Mouse (Mus musculus) heart, embryonic 14.5 days (tissue): ENCODE measurements around the gene Olfr159. TPM values are rescaled to one million over a fixed set of nuclear protein-coding genes. Genes with fewer than 3 reads are reported as not detected.
"Not testable (repeated sequence)": the region's sequence is repeated elsewhere in the genome, so short reads cannot be mapped to it uniquely, and the experiment has no call there.

ENCODE experiments used
- ATAC-seq: fragments of 200-750 bp; cut with Nextera tagmentation; 2 replicates; pipeline ENCODE4 v1.8.0; 2017; ENCODE audit warnings: low read depth, moderate TSS enrichment; ENCODE audit not compliant: insufficient number of reproducible peaks, insufficient read depth, low FRiP score
- H3K27ac ChIP-seq, 2 experiments: fragments of 200-500 bp in 1 of 2; fragments of 300-500 bp in 1 of 2; sonication (generic) in 1 of 2; replicated peaks in 1 of 2; 2 replicates each; pipeline ENCODE4 v1.5.1; 2012 to 2014; ENCODE audit warnings: low read depth in 2 of 2, low read length in 2 of 2, control low read depth in 1 of 2, mild to moderate bottlenecking in 1 of 2, mixed read lengths in 1 of 2; ENCODE audit not compliant: control insufficient read depth in 1 of 2, insufficient read depth in 1 of 2
- H3K27me3 ChIP-seq: fragments of 300-500 bp; sonication (generic); 2 replicates; pipeline ENCODE4 v1.6.1; 2014; ENCODE audit warnings: mild to moderate bottlenecking, low read length, control low read depth; ENCODE audit not compliant: control insufficient read depth, insufficient read depth
- H3K36me3 ChIP-seq: fragments of 300-500 bp; sonication (generic); 2 replicates; pipeline ENCODE4 v1.6.1; 2014; ENCODE audit warnings: mild to moderate bottlenecking, control low read depth, low read length, mixed read lengths; ENCODE audit not compliant: control insufficient read depth, insufficient read depth
- H3K4me1 ChIP-seq, 2 experiments: fragments of 200-500 bp in 1 of 2; fragments of 300-500 bp in 1 of 2; sonication (generic) in 1 of 2; 2 replicates each; pipeline ENCODE4 v1.6.1; 2012 to 2014; ENCODE audit warnings: low read length in 2 of 2, control low read depth in 1 of 2, mixed read lengths in 1 of 2; ENCODE audit not compliant: control insufficient read depth in 2 of 2, insufficient read depth in 2 of 2
- H3K4me2 ChIP-seq: fragments of 300-500 bp; sonication (generic); 2 replicates; pipeline ENCODE4 v1.6.1; 2014; ENCODE audit warnings: mild to moderate bottlenecking, low read length
- H3K4me3 ChIP-seq, 2 experiments: fragments of 200-500 bp in 1 of 2; fragments of 300-500 bp in 1 of 2; sonication (generic) in 1 of 2; 2 replicates each; pipeline ENCODE4 v1.5.1; 2012 to 2014; ENCODE audit warnings: low read length in 2 of 2, mild to moderate bottlenecking in 2 of 2, control low read depth in 1 of 2, low read depth in 1 of 2, moderate library complexity in 1 of 2; ENCODE audit not compliant: control insufficient read depth in 1 of 2, insufficient read depth in 1 of 2
- H3K9ac ChIP-seq: fragments of 300-500 bp; sonication (generic); 2 replicates; pipeline ENCODE4 v1.6.1; 2014; ENCODE audit warnings: mild to moderate bottlenecking, low read length
- H3K9me3 ChIP-seq: fragments of 300-500 bp; sonication (generic); 2 replicates; pipeline ENCODE4 v1.6.1; 2016; ENCODE audit warnings: low read length, control low read depth; ENCODE audit not compliant: control insufficient read depth
- WGBS: fragments of 180-500 bp; shearing (Covaris S2); extraction: QIAGEN DNeasy Blood & Tissue Kit; methylation state at CpG from one replicate; pipeline ENCODE4 v1.1.7; 2014; 5-methylcytosine and 5-hydroxymethylcytosine counted together
- polyA plus RNA-seq: library from polyadenylated mRNA; unstranded; fragments of >200 nt; fragmentation: Nextera tagmentation; extraction: Ambion mirVana; gene quantifications from 2 replicates; pipeline ENCODE4 v1.2.1, GENCODE M21; 2014

The Olfr159 gene
- not detected in 2 replicates for polyA plus RNA-seq

GRCm38 (mm10) chr4:43770909-43771308 lies at the start of gene Olfr159:
Gene Olfr159 (minus strand): TSS chr4:43771009.
- Histone ChIP-seq H3K36me3 (no peaks in the 10 kb centered on the region), H3K4me1 (no peaks in the 10 kb centered on the region), H3K9ac (no peak within 1 kb of the TSS), H3K4me2 (no peak within 1 kb of the TSS), H3K27me3 (peaks cover 5% of the 10 kb centered on the region; the same call in 1 of the 2 replicates), H3K9me3 (no peaks in the 10 kb centered on the region), H3K4me3 (no peak within 1 kb of the TSS), H3K27ac (no peak within 1 kb of the TSS)
- ATAC-seq: no peak
- WGBS: 79% methylated on average over 6 of the region's 6 CpGs

- 66% methylated on average over 7 of the region's 7 CpGs for WGBS
- Histone ChIP-seq H3K4me3 (no peak overlapping the region), H3K9me3 (0 out of 2 replicates have a peak, but pooled peaks cover 3% of the 10 kb centered on the region), H3K27me3 (no peaks in the 10 kb centered on the region), H3K36me3 (no peaks in the 10 kb centered on the region), H3K4me2 (no peak overlapping the region), H3K9ac (no peak overlapping the region), H3K27ac (no peak overlapping the region), H3K4me1 (no peaks in the 10 kb centered on the region)
- no peak for ATAC-seq
Observed at GRCm38 (mm10) chr4:43798936-43799335, 28.1 kb upstream of the Olfr159 start.

DNA sequence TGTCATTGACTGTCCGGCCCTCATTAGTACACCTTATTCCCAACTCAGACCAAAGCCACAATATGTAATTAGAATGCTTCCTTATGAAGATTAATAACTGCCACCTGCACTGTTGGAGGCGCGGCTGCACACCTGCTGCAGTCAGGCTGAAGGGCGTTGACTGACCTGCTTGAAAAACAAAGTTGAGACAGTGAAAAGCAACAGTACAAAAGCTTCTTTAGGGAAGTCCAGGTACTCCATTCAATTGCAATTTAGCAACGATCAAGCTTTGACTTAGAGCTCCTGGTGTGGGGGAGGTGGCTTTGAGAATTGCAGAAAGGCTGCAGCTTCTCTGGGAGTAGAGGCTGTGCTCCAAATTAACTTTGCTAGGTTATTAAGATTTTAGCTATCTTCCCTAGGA lies 25.0 kb upstream of the Olfr159 start:
- H3K9me3 ChIP-seq, ATAC-seq, H3K27me3 ChIP-seq, H3K9ac ChIP-seq, H3K4me3 ChIP-seq, H3K27ac ChIP-seq, H3K4me1 ChIP-seq, H3K36me3 ChIP-seq, H3K4me2 ChIP-seq: not testable (repeated sequence)
- 82% methylated on average over 5 of the region's 5 CpGs for WGBS

DNA sequence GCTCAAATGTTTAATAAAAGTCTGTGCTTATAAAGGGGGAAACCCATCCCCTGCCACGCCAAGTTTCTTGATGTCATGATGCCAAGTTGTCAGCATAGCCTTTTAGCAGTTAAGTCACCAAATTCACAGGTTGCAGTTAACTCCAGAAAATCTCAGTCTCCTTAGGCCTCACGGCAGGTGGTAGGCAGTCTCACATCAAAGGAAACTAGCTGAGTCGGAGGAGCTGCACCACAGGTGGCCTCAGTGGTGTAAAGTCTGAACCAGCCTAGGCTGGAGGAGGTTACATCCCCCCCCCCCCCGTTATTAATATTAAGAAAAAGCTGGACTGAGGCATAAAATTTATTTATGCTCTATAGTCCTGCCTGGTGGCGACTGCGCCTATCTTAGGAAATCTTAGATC lies 24.5 kb upstream of the Olfr159 start:
- Histone ChIP-seq H3K36me3 (no peaks in the 10 kb centered on the region), H3K4me3 (no peak overlapping the region), H3K27ac (no peak overlapping the region), H3K4me2 (no peak overlapping the region), H3K9ac (no peak overlapping the region), H3K27me3 (no peaks in the 10 kb centered on the region), H3K4me1 (no peaks in the 10 kb centered on the region), H3K9me3 (no peaks in the 10 kb centered on the region)
- ATAC-seq: no peak
- 71% methylated on average over 6 of the region's 6 CpGs for WGBS

DNA sequence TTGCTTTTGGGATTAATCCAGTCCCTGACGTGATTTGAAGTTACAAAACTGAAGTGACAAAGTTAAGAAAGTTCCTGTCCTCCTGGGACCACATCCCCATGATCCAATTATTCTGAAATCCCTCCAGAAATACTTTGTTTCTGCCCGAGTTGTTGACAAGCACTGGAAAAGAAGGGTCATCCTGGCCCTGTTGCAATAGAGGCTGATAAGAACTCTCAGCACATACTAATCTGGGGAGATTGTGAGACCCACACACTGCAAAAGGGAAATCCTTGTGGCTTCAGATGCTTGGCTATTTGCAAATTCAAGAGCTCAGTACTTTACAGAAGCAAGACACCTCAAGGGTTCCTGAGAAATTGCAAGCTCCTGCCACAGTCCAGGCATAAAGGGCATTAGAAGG lies 1.5 kb upstream of the Olfr159 start:
- Histone ChIP-seq H3K4me1 (no peaks in the 10 kb centered on the region), H3K27ac (no peak overlapping the region), H3K9me3 (no peaks in the 10 kb centered on the region), H3K9ac (no peak overlapping the region), H3K27me3 (peaks cover 5% of the 10 kb centered on the region; the same call in 1 of the 2 replicates), H3K4me3 (no peak overlapping the region), H3K4me2 (no peak overlapping the region), H3K36me3 (no peaks in the 10 kb centered on the region)
- 16% methylated on average over 2 of the region's 2 CpGs for WGBS
- ATAC-seq: no peak

GRCm38 (mm10) chr4:43771626-43772025 lies 817 bp upstream of the Olfr159 start:
- no peaks in the 10 kb centered on the region for H3K36me3 ChIP-seq
- no peaks in the 10 kb centered on the region for H3K9me3 ChIP-seq
- no peak overlapping the region for H3K4me2 ChIP-seq
- no peaks in the 10 kb centered on the region for H3K4me1 ChIP-seq
- H3K9ac ChIP-seq: no peak overlapping the region
- H3K27me3 ChIP-seq: peaks cover 5% of the 10 kb centered on the region; the same call in 1 of the 2 replicates
- no peak overlapping the region for H3K27ac ChIP-seq
- H3K4me3 ChIP-seq: no peak overlapping the region
- 40% methylated on average over 6 of the region's 6 CpGs for WGBS
- no peak for ATAC-seq

- Histone ChIP-seq H3K4me3 (no peak overlapping the region), H3K9ac (no peak overlapping the region), H3K27ac (no peak overlapping the region), H3K4me1 (no peaks in the 10 kb centered on the region), H3K9me3 (no peaks in the 10 kb centered on the region), H3K4me2 (no peak overlapping the region), H3K27me3 (peaks cover 5% of the 10 kb centered on the region; the same call in 1 of the 2 replicates), H3K36me3 (no peaks in the 10 kb centered on the region)
- ATAC-seq: no peak
- WGBS: 92% methylated on average over 2 of the region's 2 CpGs
Observed at GRCm38 (mm10) chr4:43769374-43769773, 1.4 kb downstream of the Olfr159 start.

DNA sequence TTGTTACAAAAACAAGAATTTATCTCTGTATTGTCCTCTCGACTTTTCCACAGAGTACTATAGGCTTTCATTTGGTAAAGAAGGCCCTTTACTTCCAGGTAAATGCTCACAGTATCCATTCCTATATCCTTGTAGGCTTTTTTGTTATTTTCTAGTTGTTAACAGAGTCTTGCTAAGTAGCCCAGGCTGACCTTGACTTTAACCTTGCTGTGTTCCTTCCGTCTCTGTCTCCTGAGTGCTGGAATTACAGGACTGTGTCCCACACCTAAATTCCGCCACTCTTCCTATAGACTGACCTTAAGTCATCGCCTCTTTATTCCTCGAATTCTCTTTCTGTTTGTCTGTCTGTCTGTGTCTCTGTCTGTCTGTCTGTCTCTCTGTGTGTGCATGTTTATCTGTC lies 2.5 kb downstream of the Olfr159 start:
- ATAC-seq: no peak
- Histone ChIP-seq H3K4me3 (no peak overlapping the region), H3K27me3 (no peaks in the 10 kb centered on the region), H3K4me2 (no peak overlapping the region), H3K9me3 (no peaks in the 10 kb centered on the region), H3K4me1 (no peaks in the 10 kb centered on the region), H3K27ac (no peak overlapping the region), H3K36me3 (no peaks in the 10 kb centered on the region), H3K9ac (no peak overlapping the region)
- WGBS: 70% methylated on average over 5 of the region's 5 CpGs
